Mouse (Mus musculus) kidney, postnatal 0 days (tissue): ENCODE data around the gene Igfn1. TPM values are rescaled to one million over a fixed set of nuclear protein-coding genes. Genes with fewer than 3 reads are reported as not detected.

ENCODE experiments used
- ATAC-seq: fragments of 200-750 bp; cut with Nextera tagmentation; replicated peaks from 2 replicates; pipeline ENCODE4 v1.8.0; 2017; ENCODE audit warnings: low read depth, moderate number of reproducible peaks, moderate TSS enrichment, moderate library complexity; ENCODE audit not compliant: low FRiP score
- DNase-seq: peaks from one replicate; pipeline ENCODE4 v3.0.0-alpha.2; 2016; ENCODE audit warnings: low spot score
- H3K27ac ChIP-seq: fragments of 300-500 bp; sonication (generic); 2 replicates; pipeline ENCODE4 v1.5.1; 2014; ENCODE audit warnings: mild to moderate bottlenecking
- H3K27me3 ChIP-seq: fragments of 300-500 bp; sonication (generic); 2 replicates; pipeline ENCODE4 v1.6.1; 2014; ENCODE audit warnings: low read length, mixed read lengths; ENCODE audit not compliant: insufficient read depth
- H3K36me3 ChIP-seq: fragments of 300-500 bp; sonication (generic); 2 replicates; pipeline ENCODE4 v1.6.1; 2014; ENCODE audit warnings: low read length, mixed read lengths; ENCODE audit not compliant: insufficient read depth
- H3K4me1 ChIP-seq: fragments of 300-500 bp; sonication (generic); replicated peaks from 2 replicates; pipeline ENCODE4 v1.6.1; 2014; ENCODE audit warnings: antibody characterized with exemption, low read length, mixed read lengths; ENCODE audit not compliant: insufficient read depth
- H3K4me2 ChIP-seq: fragments of 300-500 bp; sonication (generic); 2 replicates; pipeline ENCODE4 v1.6.1; 2014; ENCODE audit warnings: mild to moderate bottlenecking, low read length, moderate library complexity, mixed read lengths
- H3K4me3 ChIP-seq: fragments of 300-500 bp; sonication (generic); replicated peaks from 2 replicates; pipeline ENCODE4 v1.5.1; 2014; ENCODE audit warnings: low read depth, low read length
- H3K9ac ChIP-seq: fragments of 300-500 bp; sonication (generic); 2 replicates; pipeline ENCODE4 v1.6.1; 2014; ENCODE audit warnings: low read depth, low read length
- H3K9me3 ChIP-seq: fragments of 300-500 bp; sonication (generic); replicated peaks from 2 replicates; pipeline ENCODE4 v1.6.1; 2016; ENCODE audit warnings: low read length, inconsistent platforms, mixed read lengths
- CTCF ChIP-seq: IDR thresholded peaks from 2 replicates; pipeline ENCODE4 v1.5.1; 2016; ENCODE audit warnings: antibody characterized with exemption, low read depth, mild to moderate bottlenecking, moderate library complexity
- WGBS: fragments of 180-500 bp; shearing (Covaris S2); extraction: QIAGEN DNeasy Blood & Tissue Kit; methylation state at CpG from one replicate; pipeline ENCODE4 v1.1.7; 2014; 5-methylcytosine and 5-hydroxymethylcytosine counted together
- polyA plus RNA-seq: library from polyadenylated mRNA; unstranded; fragments of >200 nt; fragmentation: Nextera tagmentation; extraction: Ambion mirVana; gene quantifications from 2 replicates; pipeline ENCODE4 v1.2.1, GENCODE M21; 2015

The Igfn1 gene
- polyA plus RNA-seq, 1 experiment from 2014 or later = 0.25 TPM

DNA sequence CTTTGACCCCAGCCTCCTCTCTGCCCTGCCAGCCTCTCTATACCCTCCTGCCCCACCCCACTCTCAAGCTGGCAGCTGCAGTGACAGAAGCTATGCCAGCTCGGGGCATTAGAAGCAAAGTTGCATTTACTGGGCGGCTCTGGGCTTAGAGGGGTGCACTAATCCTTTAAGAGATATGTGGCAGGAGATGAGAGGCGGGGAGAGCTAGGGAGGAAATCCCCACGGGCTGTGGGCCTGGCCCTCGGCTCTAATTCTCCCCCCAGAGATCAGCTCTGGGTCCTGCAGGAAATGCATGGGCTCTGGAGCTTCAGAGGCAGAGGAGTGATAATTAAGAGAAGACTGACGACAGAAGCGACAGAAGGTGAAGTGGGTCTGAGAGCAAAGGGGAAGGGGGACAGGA is 26.8 kb upstream of the Igfn1 start:
- TF ChIP-seq CTCF = no peak
- Histone ChIP-seq H3K9ac (no peak overlapping the region), H3K27ac (no peak overlapping the region), H3K27me3 (no peaks in the 10 kb centered on the region), H3K4me2 (no peak overlapping the region), H3K36me3 (peaks cover 63% of the 10 kb centered on the region), H3K4me1 (no peaks in the 10 kb centered on the region), H3K4me3 (no peak overlapping the region), H3K9me3 (no peaks in the 10 kb centered on the region)
- 55% methylated on average over 7 of the region's 7 CpGs for WGBS
- DNase-seq = no peak
- no peak for ATAC-seq

DNA sequence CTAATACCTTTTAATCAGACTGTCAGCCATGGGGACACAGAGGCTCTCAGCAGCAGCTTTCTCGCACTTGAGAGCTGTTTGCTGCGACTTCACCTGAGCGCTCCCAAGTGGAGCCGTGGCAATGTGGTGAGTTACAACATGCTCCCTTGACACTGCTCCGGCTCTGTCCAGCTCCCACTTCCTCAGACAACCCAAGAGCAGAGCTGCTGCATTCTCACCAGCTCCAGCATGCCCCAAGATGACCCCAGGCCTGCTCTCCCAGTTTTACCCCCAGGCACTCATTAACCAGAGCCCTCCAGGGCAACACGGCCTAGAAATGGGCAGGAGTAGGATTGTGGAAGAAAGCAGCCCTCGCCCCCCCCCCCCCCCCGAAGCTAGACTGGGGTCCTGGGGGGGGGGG is 25.6 kb upstream of the Igfn1 start:
- H3K9me3 ChIP-seq = no peaks in the 10 kb centered on the region
- no peaks in the 10 kb centered on the region for H3K4me1 ChIP-seq
- DNase-seq = no peak
- H3K27ac ChIP-seq = no peak overlapping the region
- WGBS = 58% methylated on average over 8 of the region's 8 CpGs
- no peak overlapping the region for H3K9ac ChIP-seq
- TF ChIP-seq CTCF = no peak
- no peak overlapping the region for H3K4me3 ChIP-seq
- H3K4me2 ChIP-seq = no peak overlapping the region
- peaks cover 76% of the 10 kb centered on the region for H3K36me3 ChIP-seq
- peak; percentile 75 for ATAC-seq
- no peaks in the 10 kb centered on the region for H3K27me3 ChIP-seq

DNA sequence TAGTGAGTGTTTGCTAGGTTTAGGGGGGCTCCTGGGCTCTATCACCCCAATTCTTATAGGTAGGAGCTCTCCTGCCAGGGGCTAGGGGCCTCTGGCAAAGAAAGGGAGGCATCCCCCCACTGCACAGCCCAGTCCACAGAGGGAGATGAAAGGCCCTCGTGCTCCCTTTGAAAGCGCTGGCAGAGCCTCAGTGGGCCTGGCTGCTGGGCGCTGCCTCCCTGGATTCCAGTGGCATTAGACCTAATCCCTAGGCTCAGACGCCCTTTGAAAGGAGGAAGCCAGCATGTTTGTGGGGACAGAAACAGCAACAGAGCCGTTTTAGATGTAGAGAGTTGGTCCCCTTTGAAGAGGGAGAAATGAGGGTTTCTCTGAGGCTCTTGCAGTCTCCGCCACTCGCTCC is 24.1 kb upstream of the Igfn1 start:
- Histone ChIP-seq H3K36me3 (peaks cover 75% of the 10 kb centered on the region), H3K4me1 (no peaks in the 10 kb centered on the region)
- WGBS = 63% methylated on average over 7 of the region's 7 CpGs

DNA sequence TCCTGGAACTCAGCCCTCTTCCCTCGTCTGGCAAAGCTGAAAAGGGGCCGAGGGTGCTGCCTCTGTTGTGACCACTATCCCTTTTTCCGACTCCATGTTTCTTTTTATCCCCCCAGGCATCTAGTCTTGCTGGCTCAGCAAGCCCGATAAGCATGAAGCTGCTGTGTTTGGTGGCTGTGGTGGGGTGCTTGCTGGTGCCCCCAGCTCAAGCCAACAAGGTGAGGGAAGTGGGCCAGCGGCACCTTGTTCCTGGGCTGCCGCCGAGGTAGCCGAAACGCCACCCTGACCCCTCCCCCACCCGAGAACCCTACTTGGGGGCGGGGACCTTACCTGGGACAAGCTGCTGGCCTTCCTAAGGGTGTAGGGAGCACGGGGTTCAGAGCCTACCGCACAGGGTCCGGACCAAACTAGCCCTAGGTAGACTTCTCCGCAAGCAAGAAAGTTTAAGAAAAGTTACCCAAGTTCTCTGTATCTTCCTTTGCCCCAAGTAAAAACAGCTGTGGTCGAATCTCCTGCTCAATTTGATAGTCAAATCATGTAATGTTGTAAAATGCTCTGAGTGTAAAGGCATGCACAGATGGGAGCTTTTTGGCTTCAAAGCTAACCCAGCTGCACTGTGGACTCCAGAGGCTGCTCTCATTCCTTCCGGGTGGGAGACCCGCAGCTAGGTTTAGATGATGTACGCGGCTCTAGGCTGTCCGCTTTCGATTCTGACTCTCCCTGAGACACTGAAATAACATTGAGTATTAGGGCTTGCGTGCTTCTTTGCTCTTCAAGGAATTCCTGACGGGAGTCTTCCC is 12.4 kb upstream of the Igfn1 start:
- Histone ChIP-seq H3K9ac (peak overlapping the region; percentile 75), H3K27ac (peak overlapping the region; percentile 70), H3K27me3 (no peaks in the 10 kb centered on the region), H3K9me3 (no peaks in the 10 kb centered on the region), H3K4me3 (peak overlapping the region; percentile 93), H3K36me3 (peaks cover 19% of the 10 kb centered on the region), H3K4me2 (peak overlapping the region; percentile 95), H3K4me1 (no peaks in the 10 kb centered on the region; the same call in 1 of the 2 replicates)
- whole genome bisulfite sequencing = 2% methylated on average over 24 of the region's 24 CpGs
- TF ChIP-seq CTCF = no peak
- DNase-seq = peak; percentile 56
- peak; percentile 25 for ATAC-seq

More for the DNA sequence above, 24.1 kb upstream of the Igfn1 start:
- Histone ChIP-seq H3K9me3 (no peaks in the 10 kb centered on the region), H3K4me2 (no peak overlapping the region), H3K9ac (no peak overlapping the region), H3K27ac (no peak overlapping the region), H3K4me3 (no peak overlapping the region), H3K27me3 (no peaks in the 10 kb centered on the region)
- no peak for TF ChIP-seq CTCF
- ATAC-seq (no peak), DNase-seq (no peak)

DNA sequence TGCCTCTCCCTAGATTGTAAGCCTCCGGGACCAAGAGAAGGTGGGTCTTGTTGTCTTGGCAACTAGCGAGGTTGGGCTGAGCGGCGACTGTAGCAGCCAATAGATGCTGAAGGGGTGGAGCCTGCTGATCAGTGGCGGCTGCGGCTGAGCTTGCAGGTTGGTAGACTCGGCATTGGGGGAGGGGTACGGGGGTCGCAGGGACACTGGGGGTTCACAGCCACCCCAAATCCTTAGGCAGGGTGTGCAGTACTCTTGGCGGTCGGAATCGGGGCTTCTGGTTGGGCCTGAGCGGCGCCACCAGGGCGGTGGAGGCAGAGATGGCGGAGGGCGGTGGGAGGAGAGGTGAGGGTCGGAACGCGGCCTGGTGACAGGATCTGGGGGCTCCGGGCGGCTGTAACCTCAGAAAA is 11.8 kb upstream of the Igfn1 start:
- H3K4me3 ChIP-seq = peak overlapping the region; percentile 93
- peak overlapping the region; percentile 75 for H3K9ac ChIP-seq
- DNase-seq (peak; percentile 97), ATAC-seq (peak; percentile 99)
- peak overlapping the region; percentile 70 for H3K27ac ChIP-seq
- no peaks in the 10 kb centered on the region for H3K9me3 ChIP-seq
- peak overlapping the region; percentile 95 for H3K4me2 ChIP-seq
- H3K27me3 ChIP-seq = no peaks in the 10 kb centered on the region
- TF ChIP-seq CTCF = no peak
- peaks cover 14% of the 10 kb centered on the region for H3K36me3 ChIP-seq
- 0% methylated on average over 22 of the region's 22 CpGs for WGBS
- H3K4me1 ChIP-seq = no peaks in the 10 kb centered on the region; the same call in 1 of the 2 replicates

DNA sequence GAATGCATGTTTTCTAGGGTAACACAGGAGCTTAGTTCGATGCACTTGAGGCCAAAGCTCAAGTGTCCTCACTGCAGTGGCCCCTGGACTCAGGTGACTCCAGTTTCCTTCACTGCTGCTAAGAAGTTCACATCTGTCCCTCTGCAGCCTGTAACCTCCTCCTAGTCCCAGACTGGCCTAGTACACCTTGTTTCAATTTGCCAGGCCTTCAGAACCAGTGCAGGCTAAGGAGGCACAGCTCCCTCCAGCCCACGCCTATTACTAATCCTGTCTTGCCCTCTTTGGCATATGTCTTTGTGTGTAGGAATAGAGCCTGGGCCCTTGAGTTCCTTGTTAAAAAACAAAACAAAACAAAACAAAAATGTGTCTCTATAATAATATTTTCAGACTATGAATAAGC is 11.2 kb upstream of the Igfn1 start:
- Histone ChIP-seq H3K4me1 (no peaks in the 10 kb centered on the region; the same call in 1 of the 2 replicates), H3K36me3 (peaks cover 9% of the 10 kb centered on the region; the same call in 1 of the 2 replicates), H3K27ac (no peak overlapping the region), H3K4me2 (peak overlapping the region; percentile 95), H3K27me3 (no peaks in the 10 kb centered on the region), H3K4me3 (no peak overlapping the region), H3K9ac (no peak overlapping the region), H3K9me3 (no peaks in the 10 kb centered on the region)
- TF ChIP-seq CTCF = no peak
- 86% methylated on average over 2 of the region's 2 CpGs for WGBS
- no peak for DNase-seq
- ATAC-seq = no peak
